Mouse (Mus musculus) MEL (cell line): ENCODE measurements around the gene Fgfr2.

Source experiments
- BHLHE40 ChIP-seq: IDR thresholded peaks from 2 replicates; pipeline ENCODE4 v1.6.1; 2012; ENCODE audit warnings: low read depth, mild to moderate bottlenecking, inconsistent platforms, low read length, improper control_type of control experiment, borderline replicate concordance
- CTCF ChIP-seq, 3 experiments: IDR thresholded peaks in 2 of 3; conservative IDR thresholded peaks in 1 of 3; 2 replicates each; pipeline ENCODE4 v1.5.1; 2011 to 2012; ENCODE audit warnings: low read length in 3 of 3, low read depth in 2 of 3, mild to moderate bottlenecking in 2 of 3, improper control_type of control experiment in 1 of 3, inconsistent platforms in 1 of 3, mixed read lengths in 1 of 3, moderate library complexity in 1 of 3; ENCODE audit not compliant: control insufficient read depth in 1 of 3, insufficient read depth in 1 of 3, poor library complexity in 1 of 3, severe bottlenecking in 1 of 3
- ELF1 ChIP-seq: IDR thresholded peaks from 2 replicates; pipeline ENCODE4 v1.6.1; 2014; ENCODE audit warnings: low read depth, mild to moderate bottlenecking, inconsistent platforms, low read length, improper control_type of control experiment, moderate library complexity
- EP300 ChIP-seq, 2 experiments: IDR thresholded peaks; 2 replicates each; pipeline ENCODE4 v1.6.1; 2011; ENCODE audit warnings: improper control_type of control experiment in 2 of 2, low read length in 2 of 2, low read depth in 1 of 2, mild to moderate bottlenecking in 1 of 2
- JUND ChIP-seq: IDR thresholded peaks from 2 replicates; pipeline ENCODE4 v1.6.1; 2011; ENCODE audit warnings: low read depth, mild to moderate bottlenecking, improper control_type of control experiment, low read length
- MAZ ChIP-seq: IDR thresholded peaks from 2 replicates; pipeline ENCODE4 v1.6.1; 2012; ENCODE audit warnings: low read depth, mild to moderate bottlenecking, inconsistent platforms, low read length, improper control_type of control experiment
- MEF2A ChIP-seq: IDR thresholded peaks from 2 replicates; pipeline ENCODE4 v1.6.1; 2014; ENCODE audit warnings: low read depth, mild to moderate bottlenecking, inconsistent platforms, low read length, improper control_type of control experiment; ENCODE audit not compliant: poor library complexity, insufficient replicate concordance, severe bottlenecking; ENCODE audit errors: extremely low read depth
- NELFE ChIP-seq: IDR thresholded peaks from 2 replicates; pipeline ENCODE4 v1.6.1; 2011; ENCODE audit warnings: low read depth, low read length, improper control_type of control experiment
- NRF1 ChIP-seq: IDR thresholded peaks from 2 replicates; pipeline ENCODE4 v1.6.1; 2014; ENCODE audit warnings: low read depth, mild to moderate bottlenecking, inconsistent platforms, low read length, improper control_type of control experiment, moderate library complexity; ENCODE audit not compliant: poor library complexity, insufficient read depth, severe bottlenecking
- POLR2A ChIP-seq, 2 experiments: IDR thresholded peaks; 2 replicates each; pipeline ENCODE4 v1.6.1; 2011 to 2012; ENCODE audit warnings: low read length in 2 of 2, mild to moderate bottlenecking in 2 of 2, control low read depth in 1 of 2, improper control_type of control experiment in 1 of 2, low read depth in 1 of 2, moderate library complexity in 1 of 2; ENCODE audit not compliant: control insufficient read depth in 1 of 2, insufficient read depth in 1 of 2, poor library complexity in 1 of 2
- POLR2AphosphoS2 ChIP-seq: IDR thresholded peaks from 2 replicates; pipeline ENCODE4 v1.6.1; 2011; ENCODE audit warnings: low read length, improper control_type of control experiment
- RCOR1 ChIP-seq: IDR thresholded peaks from 2 replicates; pipeline ENCODE4 v1.6.1; 2012; ENCODE audit warnings: low read depth, mild to moderate bottlenecking, inconsistent platforms, low read length, improper control_type of control experiment
- USF2 ChIP-seq, 2 experiments: IDR thresholded peaks; 2 replicates each; pipeline ENCODE4 v1.6.1; 2011 to 2012; ENCODE audit warnings: improper control_type of control experiment in 2 of 2, low read length in 2 of 2, borderline replicate concordance in 1 of 2, inconsistent platforms in 1 of 2, low read depth in 1 of 2, mild to moderate bottlenecking in 1 of 2; ENCODE audit not compliant: insufficient read depth in 1 of 2
- ZMIZ1 ChIP-seq: IDR thresholded peaks from 2 replicates; pipeline ENCODE4 v1.6.1; 2012; ENCODE audit warnings: low read depth, mild to moderate bottlenecking, inconsistent platforms, low read length, improper control_type of control experiment, moderate library complexity

GRCm38 (mm10) chr7:132067511-132067910 lies 1055.6 kb downstream of the Fgfr2 start:
- TF ChIP-seq POLR2A (IDR thresholded peaks at IDR 0.05; ENCODE audit: control insufficient read depth in 1 of 2, insufficient read depth in 1 of 2, low read depth in 1 of 2, low read length in 2 of 2, poor library complexity in 1 of 2) (no peak), EP300 (IDR thresholded peaks at IDR 0.05; ENCODE audit: low read depth in 1 of 2, low read length in 2 of 2) (no peak), CTCF (IDR thresholded peaks at IDR 0.05 in 2 of 3, conservative IDR thresholded peaks at IDR 0.05 in 1 of 3; ENCODE audit: control insufficient read depth in 1 of 3, insufficient read depth in 1 of 3, low read depth in 2 of 3, low read length in 3 of 3, poor library complexity in 1 of 3, severe bottlenecking in 1 of 3) (no peak), JUND (no peak), NRF1 (no peak), NELFE (no peak), MEF2A (no peak), RCOR1 (no peak), MAZ (no peak), ZMIZ1 (no peak), ELF1 (no peak), BHLHE40 (no peak), POLR2AphosphoS2 (no peak), USF2 (IDR thresholded peaks at IDR 0.05; ENCODE audit: borderline replicate concordance in 1 of 2, insufficient read depth in 1 of 2, low read depth in 1 of 2, low read length in 2 of 2) (no peak)
